Mouse (Mus musculus): ENCODE measurements around the gene Rsbn1l. TPM values are rescaled to one million over a fixed set of nuclear protein-coding genes. Genes with fewer than 3 reads are reported as not detected.

Rsbn1l gene
- polyA plus RNA-seq, 1 experiment from 2014 or later: 7.2 TPM

- Histone ChIP-seq H3K4me3 (ENCODE audit: low read depth, low read length) (no peak overlapping the region), H3K27ac (ENCODE audit: low read depth, low read length) (no peak overlapping the region), H3K9me3 (ENCODE audit: control insufficient read depth, low read length) (no peaks in the 10 kb centered on the region), H3K4me1 (replicated peaks; ENCODE audit: control insufficient read depth, insufficient read depth, low read length) (no peaks in the 10 kb centered on the region), H3K4me2 (ENCODE audit: low read depth, low read length, severe bottlenecking) (no peak overlapping the region), H3K27me3 (ENCODE audit: control insufficient read depth, insufficient read depth, low read length) (no peaks in the 10 kb centered on the region), H3K9ac (ENCODE audit: low read length) (no peak overlapping the region), H3K36me3 (ENCODE audit: control insufficient read depth, insufficient read depth, low read length) (no peaks in the 10 kb centered on the region)
- ATAC-seq (replicated peaks; ENCODE audit: low FRiP score): no peak
- WGBS: 88% methylated on average over 4 of the region's 4 CpGs
- DNase-seq (ENCODE audit: low spot score): no peak
Measured at GRCm38 (mm10) chr5:20974690-20975089, 18.5 kb upstream of the Rsbn1l start.

- H3K27me3 ChIP-seq (ENCODE audit: control insufficient read depth, insufficient read depth, low read length): no peaks in the 10 kb centered on the region
- H3K9me3 ChIP-seq (ENCODE audit: control insufficient read depth, low read length): no peaks in the 10 kb centered on the region
- WGBS: 18% methylated on average over 6 of the region's 7 CpGs
- H3K4me3 ChIP-seq (ENCODE audit: low read depth, low read length): no peak overlapping the region
- no peak overlapping the region for H3K27ac ChIP-seq (ENCODE audit: low read depth, low read length)
- H3K9ac ChIP-seq (ENCODE audit: low read length): no peak overlapping the region
- ATAC-seq (replicated peaks; ENCODE audit: low FRiP score): no peak
- H3K36me3 ChIP-seq (ENCODE audit: control insufficient read depth, insufficient read depth, low read length): no peaks in the 10 kb centered on the region
- no peak overlapping the region for H3K4me2 ChIP-seq (ENCODE audit: low read depth, low read length, severe bottlenecking)
- H3K4me1 ChIP-seq (replicated peaks; ENCODE audit: control insufficient read depth, insufficient read depth, low read length): no peaks in the 10 kb centered on the region
- no peak for DNase-seq (ENCODE audit: low spot score)
Measured at GRCm38 (mm10) chr5:20973999-20974398, 17.8 kb upstream of the Rsbn1l start.

DNA sequence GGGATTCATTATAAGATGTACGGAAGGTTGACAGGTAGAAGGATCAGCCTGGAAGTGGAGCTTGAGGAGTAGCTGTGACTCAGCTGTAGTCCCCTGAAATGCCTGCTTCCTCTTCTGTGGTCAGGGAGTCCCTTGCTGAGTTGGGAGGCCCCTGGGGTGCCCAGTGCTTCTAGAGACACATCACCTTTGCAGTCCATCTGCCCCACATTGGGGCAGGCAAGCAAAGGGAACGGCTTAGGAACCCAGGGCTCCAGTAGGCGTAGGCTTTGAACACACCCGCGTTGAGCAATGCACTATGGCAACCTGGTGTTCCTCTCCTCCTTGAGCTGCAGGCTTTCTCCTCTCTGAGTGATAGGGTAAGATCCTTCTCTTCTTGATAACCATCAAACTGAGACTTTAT, 16.9 kb upstream of the Rsbn1l start:
- ATAC-seq (replicated peaks; ENCODE audit: low FRiP score) (no peak), DNase-seq (ENCODE audit: low spot score) (no peak)
- Histone ChIP-seq H3K9ac (ENCODE audit: low read length) (no peak overlapping the region), H3K36me3 (ENCODE audit: control insufficient read depth, insufficient read depth, low read length) (no peaks in the 10 kb centered on the region), H3K4me3 (ENCODE audit: low read depth, low read length) (no peak overlapping the region), H3K27ac (ENCODE audit: low read depth, low read length) (no peak overlapping the region), H3K4me1 (replicated peaks; ENCODE audit: control insufficient read depth, insufficient read depth, low read length) (no peaks in the 10 kb centered on the region), H3K9me3 (ENCODE audit: control insufficient read depth, low read length) (no peaks in the 10 kb centered on the region), H3K27me3 (ENCODE audit: control insufficient read depth, insufficient read depth, low read length) (no peaks in the 10 kb centered on the region), H3K4me2 (ENCODE audit: low read depth, low read length, severe bottlenecking) (no peak overlapping the region)
- WGBS: 65% methylated on average over 5 of the region's 5 CpGs

- Histone ChIP-seq H3K36me3 (ENCODE audit: control insufficient read depth, insufficient read depth, low read length) (no peaks in the 10 kb centered on the region), H3K4me2 (ENCODE audit: low read depth, low read length, severe bottlenecking) (no peak overlapping the region), H3K4me1 (replicated peaks; ENCODE audit: control insufficient read depth, insufficient read depth, low read length) (no peaks in the 10 kb centered on the region), H3K9me3 (ENCODE audit: control insufficient read depth, low read length) (no peaks in the 10 kb centered on the region), H3K27ac (ENCODE audit: low read depth, low read length) (no peak overlapping the region), H3K27me3 (ENCODE audit: control insufficient read depth, insufficient read depth, low read length) (no peaks in the 10 kb centered on the region), H3K9ac (ENCODE audit: low read length) (no peak overlapping the region), H3K4me3 (ENCODE audit: low read depth, low read length) (no peak overlapping the region)
- DNase-seq (ENCODE audit: low spot score): peak; percentile 61
- 71% methylated on average over 9 of the region's 9 CpGs for WGBS
- no peak for ATAC-seq (replicated peaks; ENCODE audit: low FRiP score)
Measured at GRCm38 (mm10) chr5:20968963-20969362, 12.8 kb upstream of the Rsbn1l start.

- no peaks in the 10 kb centered on the region for H3K36me3 ChIP-seq (ENCODE audit: control insufficient read depth, insufficient read depth, low read length)
- no peak for ATAC-seq (replicated peaks; ENCODE audit: low FRiP score)
- no peaks in the 10 kb centered on the region for H3K27me3 ChIP-seq (ENCODE audit: control insufficient read depth, insufficient read depth, low read length)
- H3K4me1 ChIP-seq (replicated peaks; ENCODE audit: control insufficient read depth, insufficient read depth, low read length): no peaks in the 10 kb centered on the region
- H3K9ac ChIP-seq (ENCODE audit: low read length): no peak overlapping the region
- no peak overlapping the region for H3K27ac ChIP-seq (ENCODE audit: low read depth, low read length)
- 78% methylated on average over 9 of the region's 9 CpGs for WGBS
- H3K4me2 ChIP-seq (ENCODE audit: low read depth, low read length, severe bottlenecking): no peak overlapping the region
- DNase-seq (ENCODE audit: low spot score): no peak
- no peaks in the 10 kb centered on the region for H3K9me3 ChIP-seq (ENCODE audit: control insufficient read depth, low read length)
- H3K4me3 ChIP-seq (ENCODE audit: low read depth, low read length): no peak overlapping the region
Measured at GRCm38 (mm10) chr5:20968493-20968892, 12.3 kb upstream of the Rsbn1l start.

DNA sequence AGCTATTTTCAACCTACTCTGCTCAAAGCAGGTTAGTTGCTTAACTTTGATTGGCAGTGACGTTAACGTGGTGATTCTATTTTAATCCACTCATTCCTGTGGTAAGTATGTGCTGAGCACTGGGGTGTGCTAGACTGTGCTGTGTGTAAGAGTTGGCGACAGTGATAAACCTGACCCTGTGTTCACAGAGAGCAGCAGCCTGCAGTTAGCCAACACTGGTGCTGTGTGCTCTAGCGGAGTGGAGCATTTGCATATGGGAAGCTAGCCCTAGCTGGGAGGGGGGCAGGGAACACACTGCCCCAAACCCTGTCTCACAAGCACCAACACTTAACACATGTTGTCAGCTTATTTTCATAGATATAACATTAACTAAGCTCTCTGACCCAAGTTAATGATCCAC, 11.7 kb upstream of the Rsbn1l start:
- no peaks in the 10 kb centered on the region for H3K4me1 ChIP-seq (replicated peaks; ENCODE audit: control insufficient read depth, insufficient read depth, low read length)
- H3K27ac ChIP-seq (ENCODE audit: low read depth, low read length): no peak overlapping the region
- no peaks in the 10 kb centered on the region for H3K36me3 ChIP-seq (ENCODE audit: control insufficient read depth, insufficient read depth, low read length)
- H3K27me3 ChIP-seq (ENCODE audit: control insufficient read depth, insufficient read depth, low read length): no peaks in the 10 kb centered on the region
- no peaks in the 10 kb centered on the region for H3K9me3 ChIP-seq (ENCODE audit: control insufficient read depth, low read length)
- no peak for ATAC-seq (replicated peaks; ENCODE audit: low FRiP score)
- H3K4me3 ChIP-seq (ENCODE audit: low read depth, low read length): no peak overlapping the region
- WGBS: 57% methylated on average over 4 of the region's 4 CpGs
- H3K4me2 ChIP-seq (ENCODE audit: low read depth, low read length, severe bottlenecking): no peak overlapping the region
- H3K9ac ChIP-seq (ENCODE audit: low read length): no peak overlapping the region
- no peak for DNase-seq (ENCODE audit: low spot score)

DNA sequence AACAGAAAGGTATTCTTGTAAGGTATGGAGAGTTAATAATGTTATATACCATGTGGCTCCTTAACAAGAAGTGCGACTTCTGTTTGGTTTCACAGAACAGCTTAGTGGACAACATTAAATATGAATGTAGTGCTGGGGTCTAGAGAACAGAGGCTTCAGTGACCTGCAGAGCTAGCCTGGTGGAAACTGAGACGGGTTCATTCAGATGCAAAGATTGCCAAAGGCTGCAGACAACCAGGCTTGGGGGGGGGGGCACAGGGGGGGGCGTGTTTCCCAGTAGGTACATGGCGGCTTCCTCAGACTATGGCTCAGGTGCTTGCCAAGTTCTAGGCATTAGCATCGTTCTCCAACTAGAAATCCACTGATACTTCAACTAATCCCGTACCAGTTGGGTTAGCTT, 8.2 kb upstream of the Rsbn1l start:
- H3K27me3 ChIP-seq (ENCODE audit: control insufficient read depth, insufficient read depth, low read length): no peaks in the 10 kb centered on the region
- H3K27ac ChIP-seq (ENCODE audit: low read depth, low read length): no peak overlapping the region
- H3K9ac ChIP-seq (ENCODE audit: low read length): no peak overlapping the region
- no peak for ATAC-seq (replicated peaks; ENCODE audit: low FRiP score)
- 74% methylated on average over 6 of the region's 6 CpGs for WGBS
- no peak overlapping the region for H3K4me2 ChIP-seq (ENCODE audit: low read depth, low read length, severe bottlenecking)
- DNase-seq (ENCODE audit: low spot score): no peak
- no peaks in the 10 kb centered on the region for H3K36me3 ChIP-seq (ENCODE audit: control insufficient read depth, insufficient read depth, low read length)
- no peaks in the 10 kb centered on the region for H3K9me3 ChIP-seq (ENCODE audit: control insufficient read depth, low read length)
- H3K4me1 ChIP-seq (replicated peaks; ENCODE audit: control insufficient read depth, insufficient read depth, low read length): no peaks in the 10 kb centered on the region
- H3K4me3 ChIP-seq (ENCODE audit: low read depth, low read length): no peak overlapping the region

DNA sequence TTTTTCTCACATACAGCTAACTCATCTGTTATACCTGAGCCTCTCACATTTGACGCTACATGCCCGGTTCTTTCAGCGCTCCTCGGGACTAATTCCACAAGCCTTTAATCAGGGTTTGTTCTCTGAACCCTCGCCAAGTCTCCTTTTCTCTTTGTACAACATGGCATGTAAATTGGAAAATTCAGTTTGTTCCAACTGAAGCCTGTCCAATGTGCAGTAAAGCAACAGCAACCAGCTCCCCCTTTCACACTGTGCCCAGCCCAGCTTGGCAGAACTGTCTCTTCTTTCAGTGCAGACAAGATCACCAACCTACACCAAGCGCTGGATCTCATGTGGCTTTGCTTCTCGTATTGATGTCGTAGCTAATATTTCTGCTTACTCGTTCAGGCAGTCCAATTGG, 7.1 kb upstream of the Rsbn1l start:
- Histone ChIP-seq H3K9ac (ENCODE audit: low read length) (no peak overlapping the region), H3K4me1 (replicated peaks; ENCODE audit: control insufficient read depth, insufficient read depth, low read length) (no peaks in the 10 kb centered on the region), H3K36me3 (ENCODE audit: control insufficient read depth, insufficient read depth, low read length) (no peaks in the 10 kb centered on the region), H3K4me3 (ENCODE audit: low read depth, low read length) (no peak overlapping the region), H3K27me3 (ENCODE audit: control insufficient read depth, insufficient read depth, low read length) (no peaks in the 10 kb centered on the region), H3K9me3 (ENCODE audit: control insufficient read depth, low read length) (no peaks in the 10 kb centered on the region), H3K4me2 (ENCODE audit: low read depth, low read length, severe bottlenecking) (no peak overlapping the region), H3K27ac (ENCODE audit: low read depth, low read length) (no peak overlapping the region)
- 91% methylated on average over 9 of the region's 9 CpGs for WGBS
- DNase-seq (ENCODE audit: low spot score) (no peak), ATAC-seq (replicated peaks; ENCODE audit: low FRiP score) (no peak)

DNA sequence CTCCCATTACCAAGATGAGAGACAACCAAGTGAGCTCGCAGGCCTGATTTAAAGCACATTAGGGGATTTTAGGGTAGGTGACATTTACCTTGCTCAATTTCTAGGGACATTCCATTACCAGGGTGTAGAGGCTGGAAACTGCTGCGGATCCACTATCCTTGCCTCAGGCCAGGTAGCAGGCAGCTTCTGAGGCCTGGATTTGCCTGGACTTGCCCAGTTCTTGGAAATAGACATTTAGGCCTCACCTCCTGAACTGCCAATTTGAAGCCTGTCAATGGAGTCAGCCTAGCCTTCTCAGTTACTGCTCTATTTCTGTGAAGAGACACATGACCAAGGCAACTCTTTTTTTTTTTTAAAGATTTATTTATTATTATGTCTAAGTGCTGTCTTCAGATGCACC, 4.7 kb upstream of the Rsbn1l start:
- WGBS: 94% methylated on average over 2 of the region's 2 CpGs
- H3K27ac ChIP-seq (ENCODE audit: low read depth, low read length): no peak overlapping the region
- H3K4me1 ChIP-seq (replicated peaks; ENCODE audit: control insufficient read depth, insufficient read depth, low read length): no peaks in the 10 kb centered on the region
- H3K27me3 ChIP-seq (ENCODE audit: control insufficient read depth, insufficient read depth, low read length): no peaks in the 10 kb centered on the region
- H3K4me3 ChIP-seq (ENCODE audit: low read depth, low read length): no peak overlapping the region
- ATAC-seq (replicated peaks; ENCODE audit: low FRiP score) (no peak), DNase-seq (ENCODE audit: low spot score) (no peak)
- no peak overlapping the region for H3K4me2 ChIP-seq (ENCODE audit: low read depth, low read length, severe bottlenecking)
- H3K9ac ChIP-seq (ENCODE audit: low read length): no peak overlapping the region
- H3K36me3 ChIP-seq (ENCODE audit: control insufficient read depth, insufficient read depth, low read length): no peaks in the 10 kb centered on the region
- no peaks in the 10 kb centered on the region; the same call in 1 of the 2 replicates for H3K9me3 ChIP-seq (ENCODE audit: control insufficient read depth, low read length)
